Mouse (Mus musculus): ENCODE results near the gene Cda.

- TF ChIP-seq POLR2A (IDR thresholded peaks at IDR 0.05; ENCODE audit: borderline replicate concordance, extremely low read depth, insufficient read depth, insufficient read length, poor library complexity, severe bottlenecking) = no peak
- no peak for TF ChIP-seq CTCF (IDR thresholded peaks at IDR 0.05; ENCODE audit: borderline replicate concordance, extremely low read depth, insufficient read depth, insufficient read length)
Measured at GRCm38 (mm10) chr4:138327891-138328470, 39.8 kb downstream of the Cda start.

Data from brain, embryonic 14.5 days (tissue).